Mouse (Mus musculus): Measurements from ENCODE around the gene Clpb.

Clpb gene

GRCm38 (mm10) chr7:101676033-101676761 is 12.8 kb downstream of the Clpb start:
- DNase-seq = no peak

- no peak for DNase-seq
Observed at GRCm38 (mm10) chr7:101676762-101677308, 13.4 kb downstream of the Clpb start.

GRCm38 (mm10) chr7:101679591-101679990 is 16.2 kb downstream of the Clpb start:
- DNase-seq = peak; percentile 85

GRCm38 (mm10) chr7:101680961-101681360 is 17.5 kb downstream of the Clpb start:
- no peak for DNase-seq

- no peak for DNase-seq
Observed at GRCm38 (mm10) chr7:101681565-101682071, 18.2 kb downstream of the Clpb start.

- DNase-seq = no peak
Observed at GRCm38 (mm10) chr7:101682886-101683285, 19.5 kb downstream of the Clpb start.

GRCm38 (mm10) chr7:101683976-101684630 is 20.7 kb downstream of the Clpb start:
- no peak for DNase-seq

- DNase-seq = no peak
Observed at GRCm38 (mm10) chr7:101684671-101685070, 21.2 kb downstream of the Clpb start.

GRCm38 (mm10) chr7:101687144-101687543 is 23.7 kb downstream of the Clpb start:
- DNase-seq = no peak

- DNase-seq = no peak
Observed at GRCm38 (mm10) chr7:101690471-101690870, 27.0 kb downstream of the Clpb start.

- DNase-seq = no peak
Observed at GRCm38 (mm10) chr7:101691863-101692262, 28.4 kb downstream of the Clpb start.

- no peak for DNase-seq
Observed at GRCm38 (mm10) chr7:101692446-101692845, 29.0 kb downstream of the Clpb start.

- DNase-seq = no peak
Observed at GRCm38 (mm10) chr7:101695483-101695882, 32.0 kb downstream of the Clpb start.

GRCm38 (mm10) chr7:101696931-101697723 is 33.7 kb downstream of the Clpb start:
- DNase-seq = no peak

- DNase-seq = no peak
Observed at GRCm38 (mm10) chr7:101700296-101700695, 36.9 kb downstream of the Clpb start.

GRCm38 (mm10) chr7:101702706-101703105 is 39.3 kb downstream of the Clpb start:
- DNase-seq = no peak

GRCm38 (mm10) chr7:101709586-101709985 is 46.2 kb downstream of the Clpb start:
- DNase-seq = no peak

- no peak for DNase-seq
Observed at GRCm38 (mm10) chr7:101710236-101710635, 46.8 kb downstream of the Clpb start.

- DNase-seq = no peak
Observed at GRCm38 (mm10) chr7:101713828-101714400, 50.5 kb downstream of the Clpb start.

GRCm38 (mm10) chr7:101715041-101715551 is 51.7 kb downstream of the Clpb start:
- no peak for DNase-seq

- DNase-seq = no peak
Observed at GRCm38 (mm10) chr7:101720356-101720755, 56.9 kb downstream of the Clpb start.

GRCm38 (mm10) chr7:101725081-101725480 is 61.6 kb downstream of the Clpb start:
- DNase-seq = peak; percentile 21
